Mouse (Mus musculus) left cerebral cortex, postnatal 36 days (tissue): ENCODE data around the gene Cnst. TPM values are rescaled to one million over a fixed set of nuclear protein-coding genes. Genes with fewer than 3 reads are reported as not detected.
A peak's percentile ranks its signal among the peaks of the same experiment; 100 is the strongest.
"Not testable (repeated sequence)": the region's sequence is repeated elsewhere in the genome, so short reads cannot be mapped to it uniquely, and the experiment has no call there.

Experiments
- DNase-seq, 2 experiments: peaks; one replicate each; pipeline ENCODE4 v3.0.0; 2021 to 2022; ENCODE audit warnings: low spot score in 2 of 2, mixed read lengths in 1 of 2
- intact Hi-C: fragments of 180-260 bp; cut with DNase I; formaldehyde crosslinking; loops from one replicate; pipeline ENCODE4 v1.15.1; 2025
- total RNA-seq, 2 experiments: library from RNA; stranded (reverse); gene quantifications; 2 replicates each; pipeline ENCODE4 v1.2.3; 2021

The Cnst gene
- 10 to 100 TPM; 34.5 to 38.2 TPM for total RNA-seq

GRCm38 (mm10) chr1:179545768-179546550 lies at the start of gene Cnst, which contains the start of gene Tfb2m:
Gene Cnst (plus strand): TSS chr1:179546370.
Gene Tfb2m (minus strand): TSS chr1:179546267.
- DNase-seq: peak; percentile 98 to 99
- intact Hi-C loops: not testable (repeated sequence)

- no peak for DNase-seq
- intact Hi-C loops: no loop called here
Observed at GRCm38 (mm10) chr1:179499257-179499656, 46.9 kb upstream of the Cnst start.

GRCm38 (mm10) chr1:179502565-179502964 lies 43.6 kb upstream of the Cnst start:
- DNase-seq: no peak
- intact Hi-C loops: no loop called here

GRCm38 (mm10) chr1:179506530-179507315 lies 39.4 kb upstream of the Cnst start:
- intact Hi-C loops: loop anchor here (5.0 kb wide), 1 partner anchor 116 kb away; no protein-coding TSS in a partner anchor
- DNase-seq: no peak

GRCm38 (mm10) chr1:179510546-179511340 lies 35.4 kb upstream of the Cnst start:
- no peak for DNase-seq
- intact Hi-C loops: no loop called here

GRCm38 (mm10) chr1:179511895-179512294 lies 34.3 kb upstream of the Cnst start:
- intact Hi-C loops: no loop called here
- DNase-seq: peak; percentile 14 to 27

GRCm38 (mm10) chr1:179516941-179517712 lies 29.0 kb upstream of the Cnst start:
- peak in 1 of 2 experiments; percentile 11 for DNase-seq
- intact Hi-C loops: no loop called here

- intact Hi-C loops: no loop called here
- DNase-seq: peak; percentile 80 to 88
Observed at GRCm38 (mm10) chr1:179517713-179518465, 28.3 kb upstream of the Cnst start, which contains the start of gene Smyd3. Gene Smyd3 (minus strand): TSS chr1:179518041.

GRCm38 (mm10) chr1:179519901-179520300 lies 26.3 kb upstream of the Cnst start:
- intact Hi-C loops: no loop called here
- no peak for DNase-seq

GRCm38 (mm10) chr1:179539054-179539453 lies 7.1 kb upstream of the Cnst start:
- DNase-seq: no peak
- intact Hi-C loops: loop anchor here (10.0 kb wide), 1 partner anchor 226 kb away; no protein-coding TSS in a partner anchor

GRCm38 (mm10) chr1:179539887-179540286 lies 6.3 kb upstream of the Cnst start:
- DNase-seq: no peak
- intact Hi-C loops: loop anchor here (10.0 kb wide), 1 partner anchor 225 kb away; no protein-coding TSS in a partner anchor

GRCm38 (mm10) chr1:179541502-179541901 lies 4.7 kb upstream of the Cnst start:
- DNase-seq: no peak
- intact Hi-C loops: no loop called here

GRCm38 (mm10) chr1:179546551-179546917 lies 364 bp downstream of the Cnst start:
- DNase-seq: no peak
- intact Hi-C loops: no loop called here

- no peak for DNase-seq
Observed at GRCm38 (mm10) chr1:179547176-179547575, 1.0 kb downstream of the Cnst start.

GRCm38 (mm10) chr1:179548220-179548619 lies 2.0 kb downstream of the Cnst start:
- intact Hi-C loops: no loop called here
- DNase-seq: no peak

More at GRCm38 (mm10) chr1:179547176-179547575, 1.0 kb downstream of the Cnst start:
- intact Hi-C loops: no loop called here

GRCm38 (mm10) chr1:179548996-179549752 lies 3.0 kb downstream of the Cnst start:
- no peak for DNase-seq
- intact Hi-C loops: no loop called here

GRCm38 (mm10) chr1:179551336-179551735 lies 5.2 kb downstream of the Cnst start:
- intact Hi-C loops: no loop called here
- DNase-seq: no peak

GRCm38 (mm10) chr1:179551921-179552320 lies 5.8 kb downstream of the Cnst start:
- intact Hi-C loops: no loop called here

More at GRCm38 (mm10) chr1:179551921-179552320, 5.8 kb downstream of the Cnst start:
- DNase-seq: no peak
